Mouse (Mus musculus) lung, postnatal 25 days (tissue): ENCODE results near the gene Timeless.
"Not testable (repeated sequence)": the region's sequence is repeated elsewhere in the genome, so short reads cannot be mapped to it uniquely, and the experiment has no call there.

Source experiments
- DNase-seq: peaks from one replicate; pipeline ENCODE4 v3.0.0; 2022; ENCODE audit warnings: low spot score

Gene Timeless

DNA sequence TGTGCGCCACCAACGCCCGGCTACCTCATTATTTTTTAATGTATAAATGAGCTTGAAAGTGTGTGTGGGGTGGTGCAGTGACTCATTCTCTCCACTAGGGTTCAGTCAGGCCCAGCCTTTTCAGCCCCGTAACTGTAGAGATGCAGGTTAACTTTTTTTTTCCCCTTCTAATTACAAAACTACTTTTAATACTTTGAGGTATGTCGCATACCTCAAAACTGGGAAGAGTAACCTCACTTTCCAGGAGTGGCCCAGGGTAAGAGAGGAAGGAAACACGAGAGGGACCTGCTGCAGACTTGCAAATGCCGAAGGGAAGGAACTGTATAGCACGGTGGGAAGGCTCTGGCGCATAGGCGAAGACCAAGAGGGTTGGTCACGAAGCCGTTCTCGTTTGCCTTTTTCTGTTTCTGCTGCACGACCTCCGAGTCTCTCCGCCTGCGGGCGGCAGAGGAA is 19.0 kb upstream of the Timeless start:
- DNase-seq, result peak; percentile 82

GRCm38 (mm10) chr10:128214112-128214511 is 17.8 kb upstream of the Timeless start:
- not testable (repeated sequence) for DNase-seq

GRCm38 (mm10) chr10:128214981-128215380 is 16.9 kb upstream of the Timeless start:
- DNase-seq, result no peak

DNA sequence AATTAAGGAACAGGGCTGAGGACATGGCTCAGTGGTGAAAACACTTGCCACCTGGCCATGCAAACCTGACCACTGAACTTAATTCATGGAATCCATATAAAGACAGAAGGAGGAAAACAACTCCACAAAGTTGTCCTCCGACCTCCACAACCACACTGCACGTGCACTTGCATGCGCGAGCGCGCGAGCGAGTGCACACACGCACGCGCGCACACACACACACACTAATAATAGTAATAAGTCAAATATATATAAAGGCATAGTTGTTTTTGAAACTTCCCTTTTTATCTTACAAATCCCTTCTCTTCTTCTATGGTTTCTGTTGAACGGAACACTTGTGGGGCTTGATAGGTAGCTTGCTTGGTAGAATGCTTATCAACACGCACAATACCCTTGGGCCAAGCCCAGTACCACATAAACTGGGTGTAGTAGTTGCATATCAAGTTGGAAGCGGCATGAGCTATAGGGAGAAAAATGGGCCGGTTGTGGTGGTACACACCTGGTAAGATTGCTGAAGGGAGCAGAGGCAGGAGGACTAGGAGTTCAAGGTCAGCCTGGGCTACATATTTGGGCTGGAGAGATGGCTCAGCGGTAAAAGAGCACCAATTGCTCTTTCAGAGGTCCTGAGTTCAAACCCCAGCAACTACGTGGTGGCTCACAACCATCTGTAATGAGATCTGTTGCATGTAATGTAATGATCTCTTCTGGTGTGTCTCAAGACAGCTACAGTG is 13.3 kb upstream of the Timeless start:
- DNase-seq, result no peak

GRCm38 (mm10) chr10:128221533-128222286 is 10.2 kb upstream of the Timeless start:
- DNase-seq, result no peak

- no peak for DNase-seq
These were observed 6.8 kb upstream of the Timeless start for GRCm38 (mm10) chr10:128225064-128225463.

- DNase-seq, result no peak
These were observed 6.3 kb upstream of the Timeless start, which contains the start of gene Mip for GRCm38 (mm10) chr10:128225538-128225937. Mip (plus strand) TSS chr10:128225838.

DNA sequence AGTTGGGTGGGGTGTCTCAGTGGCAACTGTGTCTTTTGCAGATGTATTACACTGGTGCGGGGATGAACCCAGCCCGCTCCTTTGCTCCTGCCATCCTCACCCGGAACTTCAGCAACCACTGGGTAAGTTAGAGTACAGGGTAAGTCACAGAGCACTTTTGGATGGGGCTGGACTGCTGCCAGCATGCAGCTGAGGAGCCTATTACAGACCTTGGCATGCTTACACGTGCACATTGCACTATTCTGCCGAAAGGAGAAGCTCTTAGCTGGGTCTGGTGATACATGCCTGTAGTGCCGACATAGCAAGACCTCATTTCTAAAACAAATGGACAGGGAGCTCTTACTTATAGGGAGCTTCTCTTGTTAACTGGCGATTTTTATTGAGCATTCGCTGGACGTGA is 4.3 kb upstream of the Timeless start:
- no peak for DNase-seq

DNA sequence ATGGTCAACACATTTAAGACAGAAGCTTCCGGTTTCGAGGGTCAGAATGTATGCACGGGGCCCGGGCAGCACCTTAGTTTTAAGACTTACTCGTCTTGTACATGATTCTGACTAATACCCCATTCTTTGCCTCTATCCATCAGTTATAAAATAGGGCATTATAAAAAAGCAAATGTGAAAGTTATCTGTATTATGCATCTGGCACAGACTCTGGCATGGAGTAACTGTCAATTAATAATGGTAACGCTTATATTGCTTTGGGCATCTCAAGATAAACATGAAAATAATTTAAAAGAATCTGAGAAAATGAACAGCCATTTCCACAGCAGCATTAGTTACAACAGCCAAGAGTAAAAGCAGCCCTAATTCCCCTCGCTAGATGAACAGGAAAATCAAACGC is 3.9 kb upstream of the Timeless start:
- DNase-seq, result no peak

DNA sequence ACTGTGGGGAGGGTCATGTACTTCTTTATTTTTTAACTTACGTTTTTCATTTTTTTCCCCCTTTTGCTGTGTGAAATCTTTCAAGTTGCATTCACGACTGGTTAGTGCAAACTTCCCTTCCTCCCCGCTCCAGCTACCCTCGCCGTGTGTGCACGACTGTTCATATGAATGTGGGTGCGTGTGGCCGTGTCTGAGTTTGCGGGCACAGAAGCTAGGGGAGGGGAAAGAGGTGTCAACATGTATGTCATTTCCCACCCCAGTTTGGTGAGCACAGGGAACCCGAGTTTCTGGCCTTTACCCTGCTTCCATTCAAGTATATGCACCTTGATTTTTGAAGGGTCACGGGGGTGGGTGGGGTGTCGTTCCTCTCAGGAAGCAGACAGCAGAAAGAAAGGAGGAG is 1.3 kb upstream of the Timeless start:
- no peak for DNase-seq

DNA sequence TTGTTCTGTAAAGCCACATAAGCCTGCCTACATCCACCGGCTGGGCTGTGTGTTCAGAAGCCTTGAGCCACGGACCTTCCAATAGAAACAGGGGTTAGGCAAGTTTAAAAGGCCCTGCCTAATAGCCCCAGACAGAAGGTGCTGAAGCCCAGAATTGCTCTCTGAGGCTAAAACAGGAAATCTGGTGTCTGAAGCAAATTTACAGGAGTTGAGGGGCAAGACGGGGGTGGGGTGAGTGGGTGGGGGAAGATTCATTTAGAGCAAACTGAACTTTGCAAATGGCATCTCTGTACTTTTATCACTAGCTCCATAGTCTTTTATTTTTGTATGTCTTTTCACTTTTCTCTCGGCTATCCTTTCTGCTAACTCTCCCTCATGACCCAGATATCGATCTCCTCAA is 719 bp upstream of the Timeless start:
- DNase-seq, result no peak

DNA sequence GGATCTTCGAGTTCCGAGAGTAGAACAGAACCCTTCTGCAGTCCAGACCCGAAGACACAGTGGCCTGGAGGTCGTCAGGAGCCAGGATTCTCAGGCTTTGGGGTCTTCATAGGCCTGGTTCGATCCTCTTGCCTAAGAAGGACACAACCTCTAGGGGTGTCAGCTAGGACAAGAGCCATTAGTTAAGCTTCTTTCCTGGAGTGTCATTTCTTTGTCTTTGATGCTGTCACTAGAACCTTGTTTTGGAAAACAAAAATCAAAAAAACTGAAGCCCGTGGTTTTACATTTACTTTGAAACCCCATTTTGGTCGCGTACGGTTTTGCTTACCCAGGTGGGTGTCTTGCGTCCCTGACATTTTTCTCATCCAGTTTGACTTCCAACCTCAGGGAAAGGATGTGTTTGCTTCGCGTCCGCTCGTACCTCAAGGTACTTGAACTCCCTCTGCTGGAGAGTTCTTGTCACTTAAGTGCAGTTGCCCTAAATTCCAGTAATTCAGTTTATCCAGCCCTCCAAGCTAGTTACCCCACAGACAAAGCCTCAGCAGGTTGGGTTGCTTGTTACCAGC is 638 bp downstream of the Timeless start:
- DNase-seq, result peak; percentile 82

GRCm38 (mm10) chr10:128236321-128236720 is 4.5 kb downstream of the Timeless start:
- no peak for DNase-seq

- no peak for DNase-seq
These were observed 6.1 kb downstream of the Timeless start for GRCm38 (mm10) chr10:128237807-128238480.

DNA sequence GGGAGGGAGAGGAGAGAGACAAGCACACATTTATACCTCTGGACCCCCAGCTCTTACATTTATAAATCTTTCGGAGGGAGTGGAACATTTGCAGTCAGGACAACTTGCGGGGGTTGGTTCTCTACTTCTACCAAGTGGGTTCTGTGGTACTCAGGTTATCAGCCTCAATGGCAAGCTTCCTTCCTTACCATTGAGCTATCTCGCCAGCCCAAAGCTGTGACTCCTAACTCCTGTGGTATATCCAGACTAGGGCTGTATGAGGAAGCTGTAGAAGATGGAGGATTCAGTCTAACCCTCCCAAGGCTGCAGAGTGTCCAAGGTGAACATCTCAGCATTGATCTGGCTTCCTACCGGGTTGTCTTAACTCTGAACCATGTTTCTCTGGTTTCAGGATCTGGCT is 7.3 kb downstream of the Timeless start:
- no peak for DNase-seq

DNA sequence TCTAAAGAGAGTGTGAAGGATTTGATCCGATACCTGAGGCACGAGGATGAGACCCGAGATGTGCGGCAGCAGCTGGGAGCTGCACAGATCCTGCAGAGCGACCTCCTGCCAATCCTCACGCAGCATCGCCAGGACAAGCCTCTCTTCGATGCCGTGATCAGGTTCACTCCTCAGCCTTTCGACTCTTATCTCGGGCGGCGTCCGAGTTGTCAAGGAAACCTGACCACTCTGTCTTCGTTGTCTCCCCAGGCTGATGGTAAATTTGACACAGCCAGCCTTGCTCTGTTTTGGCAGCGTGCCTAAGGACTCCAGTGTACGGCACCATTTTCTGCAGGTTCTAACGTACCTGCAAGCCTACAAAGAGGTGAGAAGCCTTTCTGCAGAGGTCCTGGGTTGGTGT is 8.3 kb downstream of the Timeless start:
- no peak for DNase-seq

- no peak for DNase-seq
These were observed 11.4 kb downstream of the Timeless start for GRCm38 (mm10) chr10:128243252-128243651.

GRCm38 (mm10) chr10:128244121-128244520 is 12.3 kb downstream of the Timeless start:
- no peak for DNase-seq

GRCm38 (mm10) chr10:128247020-128247732 is 15.3 kb downstream of the Timeless start:
- peak; percentile 69 for DNase-seq

DNA sequence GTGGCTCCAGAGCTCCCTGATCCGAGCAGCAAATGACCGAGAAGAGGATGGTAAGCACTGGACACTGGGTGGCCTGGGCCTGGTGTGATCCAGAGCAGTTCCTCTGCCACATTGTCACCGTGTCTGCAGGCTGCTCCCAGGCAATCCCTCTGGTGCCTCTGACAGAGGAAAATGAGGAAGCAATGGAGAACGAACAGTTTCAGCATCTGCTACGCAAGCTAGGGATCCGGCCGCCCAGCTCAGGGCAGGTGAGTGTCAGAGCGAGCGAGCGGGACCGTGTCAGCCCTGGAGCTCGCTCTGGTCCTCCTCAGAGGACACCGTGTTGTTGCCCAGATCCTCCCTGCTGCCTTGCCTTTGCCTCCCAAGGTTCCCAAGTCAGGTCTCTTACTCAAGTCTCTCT is 18.7 kb downstream of the Timeless start:
- no peak for DNase-seq

GRCm38 (mm10) chr10:128253677-128254255 is 21.9 kb downstream of the Timeless start, which contains the start of gene Apon:
Apon (plus strand) TSS chr10:128254096.
- DNase-seq, result peak; percentile 19
